Mouse (Mus musculus) testis, adult 2 months (tissue): Measurements from ENCODE around the gene Scg5. TPM values are rescaled to one million over a fixed set of nuclear protein-coding genes. Genes with fewer than 3 reads are reported as not detected.

Source experiments
- H3K27ac ChIP-seq: fragments of 200-500 bp; 2 replicates; pipeline ENCODE4 v1.5.1; 2012; ENCODE audit warnings: low read depth, low read length; ENCODE audit not compliant: control insufficient read depth, insufficient read depth
- H3K27me3 ChIP-seq: fragments of 200-500 bp; 2 replicates; pipeline ENCODE4 v1.6.1; 2012; ENCODE audit warnings: mild to moderate bottlenecking, low read length, moderate library complexity; ENCODE audit not compliant: control insufficient read depth, insufficient read depth
- H3K36me3 ChIP-seq: fragments of 200-500 bp; 2 replicates; pipeline ENCODE4 v1.6.1; 2012; ENCODE audit warnings: mild to moderate bottlenecking, low read length; ENCODE audit not compliant: control insufficient read depth, insufficient read depth
- H3K4me1 ChIP-seq: fragments of 200-500 bp; 2 replicates; pipeline ENCODE4 v1.6.1; 2012; ENCODE audit warnings: low read length; ENCODE audit not compliant: control insufficient read depth, insufficient read depth
- H3K4me3 ChIP-seq: fragments of 200-500 bp; 2 replicates; pipeline ENCODE4 v1.5.1; 2012; ENCODE audit warnings: low read depth, mild to moderate bottlenecking, low read length, moderate library complexity, mixed read lengths; ENCODE audit not compliant: control insufficient read depth
- CTCF ChIP-seq: fragments of 200-500 bp; IDR thresholded peaks from 2 replicates; pipeline ENCODE4 v1.5.1; 2012; ENCODE audit warnings: low read depth, mild to moderate bottlenecking, inconsistent platforms, low read length, moderate library complexity; ENCODE audit not compliant: control insufficient read depth, insufficient read depth, insufficient replicate concordance
- POLR2A ChIP-seq: fragments of 200-500 bp; IDR thresholded peaks from 2 replicates; pipeline ENCODE4 v1.6.1; 2012; ENCODE audit warnings: low read depth, mild to moderate bottlenecking, inconsistent platforms, low read length, moderate library complexity; ENCODE audit not compliant: control insufficient read depth
- polyA plus RNA-seq: library from polyadenylated mRNA; depleted of rRNA; stranded (reverse); fragments of >200 nt; gene quantifications from 2 replicates; pipeline ENCODE4 v1.2.3, GENCODE M21; 2012; rRNA removed

Scg5 gene
- polyA plus RNA-seq, 1 experiment, result 1.0 TPM

GRCm38 (mm10) chr2:113728581-113728980 is 100.3 kb downstream of the Scg5 start:
- Histone ChIP-seq H3K4me3 (no peak overlapping the region), H3K4me1 (no peaks in the 10 kb centered on the region), H3K36me3 (no peaks in the 10 kb centered on the region), H3K27me3 (no peaks in the 10 kb centered on the region), H3K27ac (no peak overlapping the region)
- TF ChIP-seq CTCF, result no peak
- TF ChIP-seq POLR2A, result no peak

Other genes with a start within 250 kb of the Scg5 start
- gene Grem1, start 70.5 kb downstream of the Scg5 start, polyA plus RNA-seq, result 0.04 TPM in 1 of 2 replicates, not detected in the other
- 2.6 TPM in 2 replicates for gene Arhgap11a, start 19.5 kb upstream of the Scg5 start, polyA plus RNA-seq
- gene Gjd2, start 184.5 kb upstream of the Scg5 start, polyA plus RNA-seq, result 0.02 and 0.05 TPM in 2 replicates
- 0.57 and 0.64 TPM in 2 replicates for gene Actc1, start 224.4 kb upstream of the Scg5 start, polyA plus RNA-seq